In the genomic region with DNA sequence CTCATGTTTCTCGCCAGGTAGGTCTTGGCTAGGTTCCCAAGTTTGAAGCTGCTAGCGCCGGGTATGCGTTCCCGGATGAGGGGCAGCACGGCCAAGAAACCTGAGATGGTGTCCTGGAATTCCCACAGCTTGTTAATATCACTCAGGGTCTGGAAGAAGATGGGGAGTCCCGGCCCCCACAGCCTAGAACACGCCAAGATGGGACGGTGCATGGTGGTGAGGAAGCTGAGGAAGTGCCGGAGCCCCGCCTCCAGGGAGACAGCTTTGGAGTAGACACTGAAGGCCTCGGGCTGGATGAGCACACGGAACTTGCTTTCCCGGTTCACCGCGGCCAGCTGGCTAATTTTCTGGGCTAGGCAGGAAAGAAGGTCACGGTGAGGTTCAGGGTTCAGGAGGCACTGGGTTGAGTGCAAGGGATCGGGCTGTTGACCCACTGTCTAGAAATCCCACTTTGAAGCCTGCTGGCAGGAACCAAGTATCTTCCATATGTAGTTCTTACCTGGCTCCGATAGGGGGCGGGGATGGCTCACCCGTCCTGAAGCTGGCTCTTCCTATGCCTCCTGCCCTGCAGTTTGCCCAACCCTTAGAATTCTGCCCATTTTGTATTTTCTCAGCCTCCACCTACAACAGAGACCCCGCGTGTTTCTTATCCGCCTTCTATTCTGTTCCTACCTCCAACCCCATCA, we compare ENCODE assay signal across 8 mouse cellular contexts. TPM values are rescaled to one million over a fixed set of nuclear protein-coding genes. Genes with fewer than 3 reads are reported as not detected.
A peak's percentile ranks its signal among the peaks of the same experiment; 100 is the strongest.
DNase-seq lines count a peak whose midpoint lies in the region; TF ChIP-seq lines count a peak whose summit lies in the region.

No protein-coding gene starts in this region.

- no peak for TF ChIP-seq POLR2A in spleen, adult 2 months (IDR thresholded peaks at IDR 0.05; ENCODE audit: low read depth, low read length)
- TF ChIP-seq POLR2A in myocyte (IDR thresholded peaks at IDR 0.05; ENCODE audit: insufficient read length, low read depth): no peak

- H3ac ChIP-seq in myocyte (ENCODE audit: control insufficient read depth, insufficient read length): no peak overlapping the region

- H3K4me1 ChIP-seq in spleen, adult 2 months (ENCODE audit: control insufficient read depth, insufficient read depth, insufficient read length): no peaks in the 10 kb centered on the region

- TF ChIP-seq CTCF in gastrocnemius, adult 2 months (IDR thresholded peaks at IDR 0.05): peak; percentile 70
- TF ChIP-seq CTCF in spleen, adult 2 months (IDR thresholded peaks at IDR 0.05; ENCODE audit: extremely low read depth, insufficient read depth, insufficient read length, insufficient replicate concordance): peak; percentile 54; the same call in 1 of the 2 replicates

- no peak overlapping the region for H3K27ac ChIP-seq in gastrocnemius, adult 2 months
- no peak overlapping the region for H3K27ac ChIP-seq in spleen, adult 2 months (ENCODE audit: insufficient read depth, low read length)

- H3K36me3 ChIP-seq in spleen, adult 2 months (ENCODE audit: control insufficient read depth, insufficient read depth, low read length): peaks cover 56% of the 10 kb centered on the region
- H3K36me3 ChIP-seq in myocyte (ENCODE audit: control insufficient read depth, insufficient read depth): peaks cover 17% of the 10 kb centered on the region

- peak; percentile 44 for DNase-seq in gastrocnemius, adult 2 months
- no peak for DNase-seq in gastrocnemius, adult 18-20 months (ENCODE audit: low spot score)
- peak in 1 of 2 experiments; percentile 36 for DNase-seq in spleen, adult 2 months (ENCODE audit: low read depth in 1 of 2, low spot score in 2 of 2)
- no peak for DNase-seq in spleen, adult 12 weeks (ENCODE audit: low spot score)
- DNase-seq in cerebellum, adult 9-11 months: peak; percentile 33
- DNase-seq in kidney, postnatal 14 days: peak; percentile 69
- no peak for DNase-seq in ovary, adult 18-20 months (ENCODE audit: low spot score)

- H3K79me2 ChIP-seq in myocyte (ENCODE audit: control insufficient read depth, insufficient read depth): no peaks in the 10 kb centered on the region

- no peaks in the 10 kb centered on the region for H3K27me3 ChIP-seq in spleen, adult 2 months (ENCODE audit: control insufficient read depth, insufficient read depth, low read length)
- H3K27me3 ChIP-seq in myocyte (ENCODE audit: control insufficient read depth, insufficient read depth, insufficient read length): no peaks in the 10 kb centered on the region

- intact Hi-C loops in gastrocnemius, adult 2 months (cut with DNase I): no loop called here

- H3K4me2 ChIP-seq in myocyte (ENCODE audit: low read depth): no peak overlapping the region

- WGBS in spleen, adult 2 months: 82% methylated on average over 24 of the region's 24 CpGs

- H3K4me3 ChIP-seq in gastrocnemius, adult 2 months: no peak overlapping the region
- no peak overlapping the region for H3K4me3 ChIP-seq in spleen, adult 2 months (ENCODE audit: extremely low read depth, insufficient read depth, insufficient read length)
- no peak overlapping the region for H3K4me3 ChIP-seq in myocyte

TF ChIP-seq in myocyte, 11 proteins besides CTCF, POLR2A, EP300 and RAD21:
- TF ChIP-seq POLR2AphosphoS2 (IDR thresholded peaks at IDR 0.05; ENCODE audit: insufficient read length, low read depth): peak; percentile 16
- no peak for TF ChIP-seq CEBPB (IDR thresholded peaks at IDR 0.05; ENCODE audit: insufficient read depth, poor library complexity, severe bottlenecking)
- TF ChIP-seq USF1 (IDR thresholded peaks at IDR 0.05; ENCODE audit: low read depth): no peak
- no peak for TF ChIP-seq TCF12 (IDR thresholded peaks at IDR 0.05; ENCODE audit: insufficient read depth, poor library complexity, severe bottlenecking)
- no peak for TF ChIP-seq SRF (IDR thresholded peaks at IDR 0.05; ENCODE audit: control insufficient read depth, insufficient read length, low read depth)

RNA-seq across cellular contexts. Expression of gene Islr2, which starts 16.2 kb away (rescaled TPM):
- 1 to 10 TPM; 2.6 to 3.3 TPM for total RNA-seq in gastrocnemius, adult 2 months (2021)
- total RNA-seq in gastrocnemius, adult 18-20 months (2021): 1 to 10 TPM; 1.6 to 1.9 TPM
- 0.28 and 0.67 TPM in 2 replicates for polyA plus RNA-seq in spleen, adult 2 months (2012; rRNA removed)
- 0.32 TPM for polyA plus RNA-seq in myocyte (2012; fragmentation: generic; extraction: Trizol)

RNA-seq across cellular contexts. Expression of gene Islr, which starts 16.3 kb away (rescaled TPM):
- 10 to 100 TPM; 11.9 to 26.1 TPM for total RNA-seq in gastrocnemius, adult 2 months (2021)
- 10 to 100 TPM; 15.6 to 20.8 TPM for total RNA-seq in gastrocnemius, adult 18-20 months (2021)
- polyA plus RNA-seq in spleen, adult 2 months (2012; rRNA removed): 21.9 and 27.7 TPM in 2 replicates
- polyA plus RNA-seq in myocyte (2012; fragmentation: generic; extraction: Trizol): 30.3 TPM

RNA-seq across cellular contexts. Expression of gene Pml, which starts 29.2 kb away (rescaled TPM):
- 1 to 10 TPM; 4.1 to 4.5 TPM for total RNA-seq in gastrocnemius, adult 2 months (2021)
- 1 to 10 TPM; 3.2 to 4.7 TPM for total RNA-seq in gastrocnemius, adult 18-20 months (2021)
- polyA plus RNA-seq in spleen, adult 2 months (2012; rRNA removed): 91.6 and 121 TPM in 2 replicates
- polyA plus RNA-seq in myocyte (2012; fragmentation: generic; extraction: Trizol): 15.5 TPM

RNA-seq across cellular contexts. Expression of gene Stoml1, which starts 32.6 kb away (rescaled TPM):
- 1 to 10 TPM; 6.8 to 7.3 TPM for total RNA-seq in gastrocnemius, adult 2 months (2021)
- total RNA-seq in gastrocnemius, adult 18-20 months (2021): 1 to 10 TPM; 6.8 to 7.3 TPM
- 55.5 and 63.5 TPM in 2 replicates for polyA plus RNA-seq in spleen, adult 2 months (2012; rRNA removed)
- polyA plus RNA-seq in myocyte (2012; fragmentation: generic; extraction: Trizol): 37.9 TPM

Comparison
In these comparisons a context has a peak if more than half of its experiments do, and no peak if none do; other contexts are left out.
1. DNase-seq: peak in gastrocnemius, adult 2 months (single experiment), cerebellum, adult 9-11 months (single experiment) and kidney, postnatal 14 days (single experiment); none in gastrocnemius, adult 18-20 months (single experiment), spleen, adult 12 weeks (single experiment) and ovary, adult 18-20 months (single experiment).